Mouse (Mus musculus) small intestine, adult 2 months (tissue): ENCODE measurements around the gene Sdhb.

Experiments
- CTCF ChIP-seq: fragments of 200-500 bp; IDR thresholded peaks from 2 replicates; pipeline ENCODE4 v1.5.1; 2012; ENCODE audit warnings: low read depth, mild to moderate bottlenecking, control low read depth, inconsistent platforms, low read length, moderate library complexity, mixed read lengths; ENCODE audit not compliant: insufficient replicate concordance, insufficient read length; ENCODE audit errors: extremely low read depth
- POLR2A ChIP-seq: fragments of 200-500 bp; IDR thresholded peaks from 2 replicates; pipeline ENCODE4 v1.6.1; 2012; ENCODE audit warnings: low read depth, mild to moderate bottlenecking, control low read depth, inconsistent platforms, low read length, moderate library complexity

DNA sequence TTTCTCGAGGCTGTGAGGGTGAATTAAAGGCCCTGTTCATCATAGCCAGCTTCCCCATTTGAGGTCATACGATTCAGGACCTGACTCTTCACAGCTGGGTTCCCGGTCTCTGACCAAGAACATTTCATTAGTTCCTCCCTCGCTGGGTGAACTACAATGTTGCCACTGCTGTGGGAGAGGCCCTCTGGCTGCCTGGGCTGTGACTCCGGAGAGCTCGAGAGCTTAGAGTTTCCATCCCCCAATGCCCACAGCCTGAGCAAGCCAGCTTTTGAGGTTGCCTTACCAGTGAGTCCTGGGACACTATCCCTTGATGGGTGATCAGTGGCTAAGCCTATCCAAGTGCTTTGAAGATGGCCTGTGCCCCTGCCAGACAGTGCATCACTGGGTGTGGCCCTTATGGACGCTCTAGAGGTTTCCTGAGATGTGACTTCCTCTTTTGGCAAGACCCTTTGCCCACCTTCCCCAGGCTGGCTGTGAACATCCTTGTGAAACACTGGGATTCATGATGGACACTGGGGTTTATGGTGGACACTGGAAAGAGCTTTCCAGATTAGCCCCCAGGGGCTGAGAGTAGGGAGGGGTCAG lies 27.8 kb downstream of the Sdhb start:
- TF ChIP-seq CTCF (no peak), POLR2A (no peak)
